Mouse (Mus musculus): ENCODE measurements at regions not wholly inside any gene's neighbourhood (a gene's known extent, or its start where the extent isn't known, plus 50 kb on each side); places are given as distances from the start of the nearest gene placed in this dataset.

DNA sequence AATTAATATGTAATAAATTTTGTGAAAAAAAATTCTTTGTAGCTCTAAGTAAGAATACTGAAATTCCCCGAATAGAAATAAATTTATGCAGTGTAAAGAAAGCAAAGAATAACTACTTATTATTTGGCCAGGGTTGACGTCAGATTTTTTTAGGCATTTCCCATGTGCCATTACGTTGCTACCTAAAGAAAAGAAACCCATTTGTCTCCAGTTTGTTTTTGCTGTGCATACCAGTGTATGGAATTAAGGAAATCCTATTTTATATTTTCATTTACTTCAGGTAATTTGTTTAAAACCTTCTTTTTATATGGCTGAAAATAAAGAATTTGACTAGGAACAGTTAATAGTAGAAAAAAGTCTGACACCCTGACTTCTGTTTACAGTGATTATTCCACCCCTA is 393.7 kb upstream of the Epha5 start:
- TF ChIP-seq CHD2 (IDR thresholded peaks at IDR 0.05; ENCODE audit: low read depth, low read length) (no peak), HCFC1 (IDR thresholded peaks at IDR 0.05; ENCODE audit: borderline replicate concordance, insufficient read depth, low read length) (no peak), MAFK (IDR thresholded peaks at IDR 0.05; ENCODE audit: insufficient read depth, low read depth, low read length) (no peak)

Data from ES-E14 (cell line).